Mouse (Mus musculus) ZHBTc4 (cell line): ENCODE results near the gene Ccdc61.
A peak's percentile ranks its signal among the peaks of the same experiment; 100 is the strongest.
"Not testable (repeated sequence)": the region's sequence is repeated elsewhere in the genome, so short reads cannot be mapped to it uniquely, and the experiment has no call there.

Source experiments
- DNase-seq: peaks from one replicate; pipeline ENCODE4 v3.0.0-alpha.2; 2011; ENCODE audit warnings: low read depth, low spot score

Gene Ccdc61

DNA sequence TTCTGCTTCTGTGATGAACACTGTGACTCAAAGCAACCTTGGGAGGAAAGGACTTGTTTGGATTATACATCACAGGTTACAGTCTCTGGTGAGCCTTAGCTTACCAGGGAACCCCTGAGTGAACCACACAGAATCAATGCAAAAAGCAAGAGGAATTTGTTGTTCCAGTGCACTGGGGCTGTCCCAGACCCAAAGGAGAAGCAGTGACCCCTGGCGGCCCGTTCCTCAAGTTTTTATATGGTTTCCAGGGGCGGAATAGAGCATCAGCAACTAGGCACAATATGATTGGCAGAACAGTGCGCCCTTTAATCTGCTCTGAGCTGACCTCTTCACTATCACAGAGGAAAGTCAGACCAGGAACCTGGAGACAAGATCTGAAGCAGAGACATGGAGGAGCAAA, 6.0 kb upstream of the Ccdc61 start:
- no peak for DNase-seq

GRCm38 (mm10) chr7:18909797-18910196, 418 bp downstream of the Ccdc61 start:
- DNase-seq, result no peak

GRCm38 (mm10) chr7:18904971-18905370, 5.2 kb downstream of the Ccdc61 start:
- DNase-seq, result peak; percentile 72

DNA sequence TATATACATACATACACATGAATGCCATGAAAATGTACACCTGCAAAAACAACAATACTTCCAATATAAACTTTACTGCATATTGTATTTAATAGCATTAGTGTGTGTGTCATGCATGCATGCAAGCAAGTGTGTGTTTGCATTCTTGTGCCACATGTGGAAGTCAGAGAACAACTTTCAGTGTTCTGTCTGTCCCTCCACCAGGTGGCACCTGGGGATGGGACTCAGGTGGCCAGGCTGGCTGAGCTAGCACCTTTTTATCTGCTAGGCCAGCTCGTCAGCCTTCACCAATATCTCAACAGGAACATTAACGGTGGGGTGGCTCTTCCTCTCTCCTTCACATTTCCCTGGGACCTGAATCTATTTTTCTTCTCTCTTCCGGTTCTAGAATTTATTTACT, 7.7 kb downstream of the Ccdc61 start:
- DNase-seq, result no peak

DNA sequence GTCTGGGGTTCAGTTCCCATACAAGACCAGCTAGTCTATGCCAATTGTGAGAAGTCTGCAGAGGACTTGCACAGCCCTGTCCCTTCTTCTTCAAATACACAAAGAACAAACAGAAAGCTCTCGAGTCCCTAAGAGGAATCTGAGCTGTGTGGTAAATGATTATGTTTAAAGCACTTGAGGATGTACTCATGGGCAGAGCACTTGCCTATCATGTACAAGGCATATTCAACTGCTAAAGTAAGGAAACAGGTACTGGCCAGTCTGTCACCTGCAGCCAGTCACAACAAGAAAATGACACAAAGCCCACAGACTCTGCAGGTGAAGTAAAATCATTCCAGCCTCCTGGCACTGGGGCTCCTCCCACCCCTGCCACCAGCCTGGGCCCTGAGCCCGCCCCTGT, 9.7 kb downstream of the Ccdc61 start:
- DNase-seq, result no peak

DNA sequence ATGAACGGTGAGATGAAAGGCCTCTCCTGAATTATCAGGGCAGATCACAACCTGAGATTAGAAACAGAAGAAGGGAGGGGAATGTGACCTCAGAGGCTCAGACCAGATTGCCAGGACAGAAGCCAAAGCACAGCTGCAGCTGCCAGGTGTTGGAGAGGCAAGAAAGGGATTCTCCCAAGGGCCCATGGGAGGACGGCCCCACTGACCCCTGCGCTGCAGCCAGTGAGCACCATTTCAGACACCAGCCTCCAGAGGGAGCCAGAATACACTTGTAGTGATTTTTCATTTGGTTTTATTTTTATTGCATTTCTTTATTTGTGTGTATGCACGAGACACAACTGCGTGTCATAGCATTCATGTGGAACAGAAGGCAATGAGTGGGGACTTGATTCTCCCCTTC, 13.7 kb downstream of the Ccdc61 start:
- no peak for DNase-seq

- peak; percentile 89 for DNase-seq
Observed at GRCm38 (mm10) chr7:18893651-18894430, 16.4 kb downstream of the Ccdc61 start.

DNA sequence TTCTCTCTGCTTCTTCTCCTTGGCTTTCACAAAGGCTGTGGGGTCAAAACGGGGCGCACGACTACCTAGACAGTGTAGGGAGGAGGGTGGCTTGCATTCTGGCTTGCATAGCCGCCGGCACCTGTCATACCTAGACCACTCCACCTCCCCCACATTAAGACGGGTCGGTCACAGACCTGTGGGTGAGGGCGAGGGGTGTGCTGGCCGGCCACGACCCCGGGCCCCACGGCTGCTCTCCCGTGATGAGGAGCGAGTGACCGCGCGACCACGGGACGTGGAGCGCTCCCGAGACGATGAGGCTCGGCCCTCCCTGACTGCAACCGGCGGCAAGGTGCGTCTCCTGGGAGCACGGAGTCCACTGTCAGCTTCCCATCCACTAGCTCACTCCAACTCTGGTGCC, 17.2 kb downstream of the Ccdc61 start:
- DNase-seq, result no peak

DNA sequence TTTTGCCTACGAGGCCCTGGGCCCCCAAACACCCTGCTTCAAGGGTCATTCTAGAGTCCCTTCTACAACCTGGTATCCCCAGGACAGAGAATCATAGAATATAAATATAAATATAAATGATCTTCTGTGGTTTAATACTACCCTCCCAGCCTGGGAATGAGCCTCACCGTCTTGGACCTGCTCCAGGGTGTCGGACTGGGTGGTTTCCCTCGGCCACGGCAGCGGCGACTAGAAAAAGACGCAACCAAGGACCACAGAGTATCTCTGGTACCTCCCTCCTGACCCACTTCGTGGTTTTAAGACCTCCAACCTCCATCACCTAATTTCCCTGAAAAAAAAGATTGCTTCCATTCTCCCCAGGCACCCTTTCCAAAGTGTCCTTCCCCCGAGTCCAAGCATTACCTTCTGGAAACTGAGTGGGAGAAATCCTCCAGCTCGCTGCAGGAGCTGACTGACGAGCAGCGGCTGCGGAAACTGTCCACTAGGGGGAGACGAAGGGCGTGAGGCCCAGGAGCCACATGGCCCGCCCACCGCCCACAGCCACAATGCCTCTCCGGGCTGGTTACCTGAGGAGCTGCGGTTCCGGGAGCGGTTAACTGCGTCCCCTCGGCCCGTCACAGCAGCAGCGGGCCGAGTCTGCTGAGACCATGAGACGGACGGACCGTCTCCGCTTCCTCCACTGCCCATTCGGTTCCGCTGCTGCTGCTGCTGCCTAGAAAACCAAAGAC, 18.2 kb downstream of the Ccdc61 start:
- DNase-seq, result peak; percentile 94

DNA sequence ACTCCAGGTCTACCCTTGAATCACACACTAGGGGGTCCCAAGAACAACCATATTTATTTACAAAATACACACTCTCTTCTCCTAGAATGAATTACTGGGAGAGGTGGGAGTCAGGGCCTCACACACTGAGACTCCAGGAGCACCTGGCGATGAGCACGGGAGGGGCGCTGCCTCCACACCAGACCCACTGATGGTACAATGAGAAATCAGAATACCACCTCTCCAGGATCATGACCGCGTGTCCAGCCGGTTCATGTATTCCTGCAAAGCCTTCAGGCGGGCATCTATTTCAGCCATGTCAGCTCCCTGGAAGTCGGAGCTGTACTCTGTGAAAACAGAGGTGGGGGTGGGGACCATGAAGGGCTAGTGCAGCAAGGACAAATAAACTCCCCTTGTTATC, 19.4 kb downstream of the Ccdc61 start:
- no peak for DNase-seq

DNA sequence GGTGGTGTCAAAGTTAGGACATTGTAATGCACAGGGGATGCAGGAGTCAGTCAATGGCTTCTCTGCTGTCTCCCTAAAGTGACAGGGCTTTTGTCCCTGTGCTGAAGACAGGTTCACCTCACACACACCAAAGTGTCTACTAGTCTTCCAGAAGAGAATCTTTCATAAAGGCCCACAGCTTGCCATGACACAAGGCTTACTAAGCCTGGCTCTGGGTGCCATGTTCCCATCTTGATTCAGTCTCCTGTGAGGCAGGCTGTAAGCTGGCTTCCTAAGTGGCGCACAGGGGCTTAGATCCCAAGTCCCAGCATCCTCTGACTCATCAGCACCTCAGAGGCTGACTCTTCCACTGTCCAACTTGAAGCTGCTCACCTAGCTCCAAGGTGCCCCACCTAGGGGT, 23.3 kb downstream of the Ccdc61 start:
- no peak for DNase-seq

- DNase-seq, result peak; percentile 88
Observed at GRCm38 (mm10) chr7:18884745-18885422, 25.3 kb downstream of the Ccdc61 start.

DNA sequence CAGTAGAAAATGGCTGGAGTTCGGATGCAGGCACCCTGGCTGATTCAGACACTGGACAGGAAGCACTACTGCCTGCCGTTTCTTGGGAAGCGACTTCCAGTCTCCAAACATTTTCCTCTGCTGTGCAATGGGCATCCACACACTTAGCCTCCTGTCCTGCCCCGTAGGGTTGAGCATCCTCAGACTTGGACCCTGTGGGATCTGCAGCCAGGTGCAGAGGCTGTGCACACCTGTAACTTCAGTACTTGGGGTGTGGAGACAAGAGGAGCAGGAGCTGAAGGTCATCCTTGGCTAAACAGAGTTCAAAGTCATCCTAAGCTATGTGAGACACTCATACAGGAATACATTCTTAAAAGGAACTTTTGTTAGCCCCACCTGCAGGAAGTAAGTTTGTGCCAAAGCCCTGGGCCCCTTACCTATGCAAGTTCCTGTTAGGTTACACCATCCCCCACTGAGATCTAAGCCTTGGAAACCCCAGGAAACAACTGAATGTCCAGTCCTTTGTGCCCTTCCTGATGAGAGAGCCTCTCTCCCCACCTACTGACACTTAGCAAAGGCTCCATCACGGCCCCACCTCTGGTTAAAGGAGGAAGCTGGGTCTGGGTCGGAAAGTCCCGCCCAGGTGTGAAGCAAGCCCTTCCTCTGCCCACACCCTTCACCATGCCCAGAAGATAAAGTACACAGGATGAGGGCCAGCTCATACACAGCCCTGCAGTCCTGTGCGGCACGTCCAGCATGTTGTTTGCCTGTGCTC, 26.0 kb downstream of the Ccdc61 start:
- DNase-seq, result peak; percentile 84

DNA sequence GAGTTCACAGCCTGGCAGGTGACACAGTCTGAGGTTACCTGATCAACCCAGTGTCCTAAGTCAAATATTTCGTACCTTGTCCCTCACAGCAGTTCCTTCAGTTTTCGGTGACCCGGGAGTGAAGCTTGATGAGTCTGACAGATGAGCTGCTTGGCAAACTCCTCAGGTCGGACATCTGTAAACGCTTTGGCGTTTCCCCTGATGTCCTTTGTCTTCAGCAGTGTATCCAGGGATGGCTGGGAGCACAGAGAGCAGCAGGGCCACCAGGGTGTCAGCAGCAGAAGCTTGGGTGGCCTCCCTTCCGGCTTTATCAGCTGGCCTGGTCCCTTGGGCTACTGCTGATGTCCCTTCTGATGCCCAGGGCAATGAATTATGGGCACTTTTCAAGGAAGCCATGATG, 31.5 kb downstream of the Ccdc61 start:
- no peak for DNase-seq

DNA sequence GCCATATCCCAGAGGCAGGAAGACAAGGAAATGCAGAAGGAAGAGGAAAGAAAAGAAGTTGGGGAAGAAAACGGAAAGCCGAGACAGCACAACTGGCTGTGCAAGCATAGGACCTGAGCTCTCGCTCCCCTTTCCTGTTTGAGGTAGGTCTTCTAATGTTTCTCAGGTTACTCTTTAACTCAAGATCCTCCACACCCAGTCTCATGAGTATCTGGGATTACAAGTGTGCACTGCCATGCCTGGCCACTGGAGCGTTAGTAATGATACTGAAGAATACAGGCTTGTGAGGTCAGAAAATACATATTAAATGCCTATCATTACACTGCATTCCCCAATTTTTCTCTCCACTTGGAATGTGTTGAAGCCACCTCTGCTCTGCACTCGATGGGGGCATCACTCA, 34.8 kb downstream of the Ccdc61 start:
- DNase-seq, result no peak

DNA sequence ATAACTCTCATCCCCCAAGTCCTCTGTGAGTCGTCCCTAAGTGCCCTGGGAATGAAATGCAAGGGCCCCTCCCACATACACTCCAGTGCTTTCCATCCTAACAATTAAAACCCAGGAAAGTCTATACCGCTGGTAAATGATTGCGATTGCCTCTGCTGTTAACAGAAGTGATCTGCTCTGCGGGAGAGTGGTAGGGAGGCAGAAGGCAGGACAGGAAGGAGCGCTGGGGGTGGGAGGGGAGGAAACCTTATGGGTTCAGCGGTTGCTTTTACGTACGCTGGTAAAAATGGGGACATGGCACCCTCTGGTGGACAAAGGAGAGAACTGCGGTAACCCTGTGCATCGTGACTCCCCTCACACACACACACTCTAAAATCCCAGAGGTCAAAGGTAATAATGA, 37.0 kb downstream of the Ccdc61 start:
- DNase-seq, result peak; percentile 92

GRCm38 (mm10) chr7:18872816-18873215, 37.4 kb downstream of the Ccdc61 start:
- no peak for DNase-seq

- no peak for DNase-seq
Observed at GRCm38 (mm10) chr7:18872014-18872802, 38.0 kb downstream of the Ccdc61 start.

- not testable (repeated sequence) for DNase-seq
Observed at GRCm38 (mm10) chr7:18871031-18871430, 39.2 kb downstream of the Ccdc61 start, which contains the start of gene Pglyrp1. Pglyrp1 (plus strand) TSS chr7:18871331.

DNA sequence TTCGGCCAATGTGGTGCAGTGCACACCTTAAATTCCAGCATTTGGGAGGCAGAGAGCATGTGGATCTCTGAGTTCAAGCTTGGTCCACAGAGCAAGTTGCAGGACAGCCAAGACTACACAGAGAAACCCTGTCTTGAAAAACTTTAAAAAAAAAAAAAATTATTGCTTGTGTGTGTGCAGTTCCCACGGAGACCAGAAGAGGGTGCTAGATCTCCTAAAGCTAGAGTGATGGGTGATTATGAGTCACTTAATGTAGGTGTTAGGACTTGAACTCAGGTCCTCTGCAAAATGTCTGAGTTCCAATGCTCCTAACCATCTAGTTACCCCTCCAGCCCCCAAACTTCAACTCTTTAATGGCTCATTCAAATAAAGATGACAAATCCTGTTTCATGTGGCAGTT, 41.7 kb downstream of the Ccdc61 start:
- peak; percentile 28 for DNase-seq

- no peak for DNase-seq
Observed at GRCm38 (mm10) chr7:18862801-18863200, 47.4 kb downstream of the Ccdc61 start.
